Comparison of ENCODE assay signal across 15 mouse cellular contexts in the genomic region with DNA sequence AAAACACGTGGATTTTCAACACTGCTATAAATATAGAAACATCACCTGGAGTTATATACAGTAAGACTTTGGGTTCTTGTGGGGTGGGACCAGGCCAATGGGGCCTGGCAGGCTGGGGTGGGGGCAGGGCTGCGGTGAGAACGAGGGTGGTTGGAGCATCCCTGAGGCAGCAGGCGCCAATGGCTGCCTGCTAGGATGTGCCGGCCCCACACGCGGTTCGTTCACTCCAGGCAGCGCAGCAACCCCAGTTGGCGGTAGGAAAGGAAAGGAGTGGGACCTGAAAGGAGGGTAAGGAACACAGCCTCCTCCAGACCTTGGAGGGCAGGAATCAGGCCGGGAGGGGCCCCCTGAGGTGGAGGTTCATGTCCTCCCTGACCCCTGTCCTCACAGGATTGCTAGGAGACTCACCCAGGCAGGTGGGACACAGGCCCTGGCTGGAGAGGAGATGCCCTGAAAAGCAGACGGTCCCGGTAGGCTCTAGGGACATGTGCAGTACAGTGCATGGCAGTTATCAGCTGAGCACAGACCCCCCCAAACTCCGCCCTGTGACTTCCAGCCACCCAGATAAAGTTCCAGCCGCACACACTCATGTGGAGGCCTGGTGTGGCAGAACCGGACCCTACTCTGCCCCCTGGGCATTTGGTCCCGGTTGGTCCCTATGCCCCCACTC. TPM values are rescaled to one million over a fixed set of nuclear protein-coding genes. Genes with fewer than 3 reads are reported as not detected.
DNase-seq lines count a peak whose midpoint lies in the region; ATAC-seq and TF ChIP-seq lines count a peak whose summit lies in the region.
"Had no signal": no experiment of that assay in that cellular context is flagged by ENCODE, and none has a peak within 500 bp of the region (broad histone marks: within the 10 kb centered on the region; RNA-seq: fewer than 3 reads in every experiment).

No protein-coding gene starts in this region.

- no peak overlapping the region for H3K4me2 ChIP-seq in heart, embryonic 12.5 days
- H3K4me2 ChIP-seq: embryonic facial prominence, embryonic 13.5 days; hindbrain, embryonic 15.5 days had no signal

- H3K4me1 ChIP-seq in heart, embryonic 12.5 days (replicated peaks): peaks cover 22% of the 10 kb centered on the region
- peaks cover 2 to 14% of the 10 kb centered on the region in 2 experiments for H3K4me1 ChIP-seq in MEL (ENCODE audit: control insufficient read depth in 1 of 2, insufficient read depth in 2 of 2, low read length in 2 of 2)

- H3K9ac ChIP-seq in heart, embryonic 12.5 days: no peak overlapping the region
- no peak overlapping the region for H3K9ac ChIP-seq in MEL (ENCODE audit: control insufficient read depth, low read depth, low read length, poor library complexity, severe bottlenecking)
- H3K9ac ChIP-seq: embryonic facial prominence, embryonic 13.5 days; hindbrain, embryonic 15.5 days had no signal

- no peak for DNase-seq in heart, adult 11 months
- DNase-seq in MEL (ENCODE audit: low read depth, low spot score): peak; percentile 40
- DNase-seq in neural tube, embryonic 10.5 days (ENCODE audit: extremely low spot score, low spot score): no peak
- no peak for DNase-seq in layer of hippocampus, adult 2 months (ENCODE audit: low spot score in 2 of 2)
- DNase-seq: cerebellum, postnatal 14 days; layer of hippocampus, adult 9-11 months; lung, postnatal 14 days; midbrain, embryonic 14.5 days; thymus, postnatal 14 days had no signal

- ATAC-seq in heart, embryonic 12.5 days (ENCODE audit: insufficient number of reproducible peaks, low FRiP score): peak; percentile 84
- peak; percentile 86 for ATAC-seq in erythroblast, adult 5-6 weeks (replicated peaks; ENCODE audit: low FRiP score, poor library complexity, severe bottlenecking)
- ATAC-seq in megakaryocyte progenitor cell, adult 5-6 weeks (replicated peaks; ENCODE audit: poor library complexity): peak; percentile 81
- ATAC-seq in inflammation-experienced regulatory T-cells, adult 6 months: no peak

- peaks cover 62% of the 10 kb centered on the region for H3K36me3 ChIP-seq in heart, embryonic 12.5 days
- peaks cover 11 to 13% of the 10 kb centered on the region in 2 experiments for H3K36me3 ChIP-seq in MEL (ENCODE audit: control insufficient read depth in 1 of 2, insufficient read depth in 2 of 2, low read length in 2 of 2)

- H3K79me2 ChIP-seq in MEL (ENCODE audit: control insufficient read depth, insufficient read depth, low read length, poor library complexity): peaks cover 10% of the 10 kb centered on the region

- H3K27ac ChIP-seq in heart, embryonic 12.5 days (ENCODE audit: poor library complexity, severe bottlenecking): no peak overlapping the region
- no peak overlapping the region for H3K27ac ChIP-seq in MEL (ENCODE audit: control insufficient read depth, low read depth, low read length)
- H3K27ac ChIP-seq in layer of hippocampus, adult 2 months: no peak overlapping the region
- H3K27ac ChIP-seq: embryonic facial prominence, embryonic 13.5 days; hindbrain, embryonic 15.5 days had no signal

- TF ChIP-seq RAD21 in MEL (IDR thresholded peaks at IDR 0.05; ENCODE audit: low read depth, low read length): no peak

- WGBS in heart, embryonic 12.5 days: 68% methylated on average over 17 of the region's 17 CpGs

- no peaks in the 10 kb centered on the region for H3K27me3 ChIP-seq in heart, embryonic 12.5 days (replicated peaks)
- no peaks in the 10 kb centered on the region for H3K27me3 ChIP-seq in MEL (ENCODE audit: control insufficient read depth in 1 of 2, insufficient read depth in 2 of 2, low read length in 2 of 2)
- H3K27me3 ChIP-seq: embryonic facial prominence, embryonic 13.5 days; hindbrain, embryonic 15.5 days had no signal

- no peaks in the 10 kb centered on the region for H3K9me3 ChIP-seq in heart, embryonic 12.5 days (replicated peaks)
- H3K9me3 ChIP-seq in MEL (replicated peaks; ENCODE audit: insufficient read depth, low read length): no peaks in the 10 kb centered on the region
- H3K9me3 ChIP-seq: embryonic facial prominence, embryonic 13.5 days; hindbrain, embryonic 15.5 days had no signal

- TF ChIP-seq CTCF in MEL (IDR thresholded peaks at IDR 0.05 in 2 of 3, conservative IDR thresholded peaks at IDR 0.05 in 1 of 3; ENCODE audit: control insufficient read depth in 1 of 3, insufficient read depth in 1 of 3, low read depth in 2 of 3, low read length in 3 of 3, poor library complexity in 1 of 3, severe bottlenecking in 1 of 3): no peak
- TF ChIP-seq CTCF in layer of hippocampus, adult 2 months (conservative IDR thresholded peaks at IDR 0.05): no peak

- H3K4me3 ChIP-seq in heart, embryonic 12.5 days: no peak overlapping the region
- no peak overlapping the region for H3K4me3 ChIP-seq in MEL (ENCODE audit: control insufficient read depth in 1 of 2, insufficient read depth in 1 of 2, low read depth in 2 of 2, low read length in 2 of 2)
- no peak overlapping the region for H3K4me3 ChIP-seq in layer of hippocampus, adult 2 months
- H3K4me3 ChIP-seq: embryonic facial prominence, embryonic 13.5 days; hindbrain, embryonic 15.5 days had no signal

- no peak; a peak in 1 of 4 replicates for TF ChIP-seq POLR2A in MEL (IDR thresholded peaks at IDR 0.05; ENCODE audit: control insufficient read depth in 1 of 2, insufficient read depth in 1 of 2, low read depth in 1 of 2, low read length in 2 of 2, poor library complexity in 1 of 2)

- TF ChIP-seq EP300 in MEL (IDR thresholded peaks at IDR 0.05; ENCODE audit: low read depth in 1 of 2, low read length in 2 of 2): peak; percentile 26 to 49; a peak in 3 of 4 replicates

TF ChIP-seq in MEL, 35 proteins besides CTCF, POLR2A, EP300 and RAD21 (continues in another document):
- TF ChIP-seq POLR2AphosphoS2 (IDR thresholded peaks at IDR 0.05; ENCODE audit: low read length) (no peak), MYC (IDR thresholded peaks at IDR 0.05; ENCODE audit: low read depth, low read length) (0 out of 2 replicates have a peak, but pooled peaks have one; percentile 37), TBP (IDR thresholded peaks at IDR 0.05; ENCODE audit: low read depth, low read length) (no peak), MXI1 (IDR thresholded peaks at IDR 0.05; ENCODE audit: low read depth, low read length) (no peak), ZKSCAN1 (IDR thresholded peaks at IDR 0.05; ENCODE audit: low read depth, low read length) (no peak), SIN3A (IDR thresholded peaks at IDR 0.05; ENCODE audit: low read length) (no peak), TAL1 (IDR thresholded peaks at IDR 0.05; ENCODE audit: low read length) (peak; percentile 72), MAX (IDR thresholded peaks at IDR 0.05; ENCODE audit: low read length) (no peak), ZMIZ1 (IDR thresholded peaks at IDR 0.05; ENCODE audit: low read depth, low read length) (no peak), UBTF (IDR thresholded peaks at IDR 0.05; ENCODE audit: borderline replicate concordance, insufficient read depth, low read depth, low read length) (no peak), MEF2A (IDR thresholded peaks at IDR 0.05; ENCODE audit: extremely low read depth, insufficient replicate concordance, low read depth, low read length, poor library complexity, severe bottlenecking) (no peak), ETS1 (IDR thresholded peaks at IDR 0.05; ENCODE audit: low read depth, low read length) (no peak), MYB (IDR thresholded peaks at IDR 0.05; ENCODE audit: low read depth, low read length) (no peak), SMC3 (IDR thresholded peaks at IDR 0.05; ENCODE audit: low read depth, low read length) (no peak), NELFE (IDR thresholded peaks at IDR 0.05; ENCODE audit: low read depth, low read length) (no peak), BHLHE40 (IDR thresholded peaks at IDR 0.05; ENCODE audit: borderline replicate concordance, low read depth, low read length) (no peak)

RNA-seq across cellular contexts. Expression of a gene that starts 13.4 kb away (rescaled TPM):
- 60.4 and 62.7 TPM in 2 replicates for polyA plus RNA-seq in heart, embryonic 12.5 days (2016; fragmentation: Nextera tagmentation; extraction: Ambion mirVana)
- 10.4 and 10.7 TPM in 2 replicates for total RNA-seq in MEL (2012; rRNA removed)
- polyA plus RNA-seq in MEL (2012; ENCODE audit: insufficient read depth in 1 of 2, insufficient read length in 2 of 2, low read depth in 1 of 2, low replicate concordance in 2 of 2, missing spikeins in 1 of 2): 10 to 100 TPM in 1 of 2 experiments, not detected in 1; 60.5 TPM
- 31.3 and 33.0 TPM in 2 replicates for total RNA-seq in erythroblast, adult 5-6 weeks (2015; ENCODE audit: low replicate concordance)
- 9.9 and 30.5 TPM in 2 replicates for total RNA-seq in erythroblast, adult 5-6 weeks (2017; ENCODE audit: low replicate concordance)
- total RNA-seq in megakaryocyte progenitor cell, adult 5-6 weeks (2015): 47.2 and 49.6 TPM in 2 replicates
- 16.8 and 19.4 TPM in 2 replicates for total RNA-seq in megakaryocyte progenitor cell, adult 5-6 weeks (2017)
- total RNA-seq in layer of hippocampus, adult 2 months (2021): 100 to 1,000 TPM; 153 to 160 TPM
- polyA plus RNA-seq in inflammation-experienced regulatory T-cells, adult 6 months (2017; shearing (Covaris generic)): 10 to 100 TPM; 24.3 to 29.6 (median 28.6) TPM

RNA-seq across cellular contexts. Expression of a gene that starts 20.9 kb away (rescaled TPM):
- polyA plus RNA-seq in heart, embryonic 12.5 days (2016; fragmentation: Nextera tagmentation; extraction: Ambion mirVana): 0.04 and 0.18 TPM in 2 replicates
- total RNA-seq in MEL (2012; rRNA removed): not detected in 2 replicates
- not detected for polyA plus RNA-seq in MEL (2012; ENCODE audit: insufficient read depth in 1 of 2, insufficient read length in 2 of 2, low read depth in 1 of 2, low replicate concordance in 2 of 2, missing spikeins in 1 of 2)
- total RNA-seq in erythroblast, adult 5-6 weeks (2015; ENCODE audit: low replicate concordance): not detected in 2 replicates
- total RNA-seq in erythroblast, adult 5-6 weeks (2017; ENCODE audit: low replicate concordance): not detected in 2 replicates
- total RNA-seq in megakaryocyte progenitor cell, adult 5-6 weeks (2015): not detected in 2 replicates
- total RNA-seq in megakaryocyte progenitor cell, adult 5-6 weeks (2017): not detected in 2 replicates
- under 1 TPM; 0.33 to 0.44 TPM for total RNA-seq in layer of hippocampus, adult 2 months (2021)
- not detected for polyA plus RNA-seq in inflammation-experienced regulatory T-cells, adult 6 months (2017; shearing (Covaris generic))
- polyA plus RNA-seq: embryonic facial prominence, embryonic 13.5 days had no signal

RNA-seq across cellular contexts. Expression of a gene that starts 58.7 kb away (rescaled TPM):
- polyA plus RNA-seq in heart, embryonic 12.5 days (2016; fragmentation: Nextera tagmentation; extraction: Ambion mirVana): 48.8 and 50.2 TPM in 2 replicates
- total RNA-seq in MEL (2012; rRNA removed): 27.8 and 31.4 TPM in 2 replicates
- 10 to 100 TPM in 1 of 2 experiments, not detected in 1; 39.3 TPM for polyA plus RNA-seq in MEL (2012; ENCODE audit: insufficient read depth in 1 of 2, insufficient read length in 2 of 2, low read depth in 1 of 2, low replicate concordance in 2 of 2, missing spikeins in 1 of 2)
- 14.6 and 35.7 TPM in 2 replicates for total RNA-seq in erythroblast, adult 5-6 weeks (2015; ENCODE audit: low replicate concordance)
- total RNA-seq in erythroblast, adult 5-6 weeks (2017; ENCODE audit: low replicate concordance): 15.3 and 18.4 TPM in 2 replicates
- 40.8 and 43.9 TPM in 2 replicates for total RNA-seq in megakaryocyte progenitor cell, adult 5-6 weeks (2015)
- 37.4 and 38.6 TPM in 2 replicates for total RNA-seq in megakaryocyte progenitor cell, adult 5-6 weeks (2017)
- 10 to 100 TPM; 54.2 to 59.8 TPM for total RNA-seq in layer of hippocampus, adult 2 months (2021)
- polyA plus RNA-seq in inflammation-experienced regulatory T-cells, adult 6 months (2017; shearing (Covaris generic)): 10 to 100 TPM; 71.0 to 88.8 (median 87.8) TPM
